Mouse (Mus musculus) heart, adult 2 months (tissue): ENCODE data around the gene Xab2.

Experiments used
- CTCF ChIP-seq: fragments of 200-600 bp; IDR thresholded peaks from 2 replicates; pipeline ENCODE4 v1.8.1; 2022; ENCODE audit warnings: antibody characterized with exemption, mild to moderate bottlenecking, moderate library complexity
- EP300 ChIP-seq: fragments of 200-500 bp; IDR thresholded peaks from 2 replicates; pipeline ENCODE4 v1.6.1; 2011; ENCODE audit warnings: low read depth, low read length, control low read depth; ENCODE audit not compliant: insufficient read depth
- POLR2A ChIP-seq: fragments of 200-500 bp; IDR thresholded peaks from 2 replicates; pipeline ENCODE4 v1.6.1; 2011; ENCODE audit warnings: mild to moderate bottlenecking, low read depth, low read length, control low read depth; ENCODE audit not compliant: insufficient read depth

GRCm38 (mm10) chr8:3655526-3655925 lies 34.4 kb upstream of the Xab2 start, which contains the start of gene Retn:
- TF ChIP-seq CTCF (no peak), POLR2A (no peak), EP300 (no peak)
